Mouse (Mus musculus) cortical plate, adult 2 months (tissue): ENCODE results near the gene H2afz. TPM values are rescaled to one million over a fixed set of nuclear protein-coding genes. Genes with fewer than 3 reads are reported as not detected.

ENCODE experiments used
- H3K27ac ChIP-seq: fragments of 200-500 bp; 2 replicates; pipeline ENCODE4 v1.5.1; 2012; ENCODE audit warnings: low read length, control low read depth, inconsistent platforms; ENCODE audit not compliant: insufficient read depth
- H3K4me1 ChIP-seq: fragments of 200-500 bp; 2 replicates; pipeline ENCODE4 v1.6.1; 2011; ENCODE audit warnings: low read length; ENCODE audit not compliant: control insufficient read depth, insufficient read depth
- H3K4me3 ChIP-seq: fragments of 200-500 bp; 2 replicates; pipeline ENCODE4 v1.5.1; 2011; ENCODE audit warnings: mild to moderate bottlenecking, low read length, control low read depth; ENCODE audit not compliant: insufficient read depth
- CTCF ChIP-seq: fragments of 200-500 bp; IDR thresholded peaks from 2 replicates; pipeline ENCODE4 v1.5.1; 2011; ENCODE audit warnings: mild to moderate bottlenecking, control low read depth, low read length; ENCODE audit not compliant: insufficient read depth; ENCODE audit errors: extremely low read depth
- POLR2A ChIP-seq: fragments of 200-500 bp; IDR thresholded peaks from 2 replicates; pipeline ENCODE4 v1.6.1; 2011; ENCODE audit warnings: mild to moderate bottlenecking, low read length, control low read depth; ENCODE audit not compliant: insufficient read depth; ENCODE audit errors: extremely low read depth
- polyA plus RNA-seq: library from polyadenylated mRNA; depleted of rRNA; stranded (reverse); fragments of >200 nt; gene quantifications from 2 replicates; pipeline ENCODE4 v1.2.3, GENCODE M21; 2012

H2afz gene
- polyA plus RNA-seq, 1 experiment, result 343 TPM

- no peak overlapping the region for H3K4me3 ChIP-seq
- no peaks in the 10 kb centered on the region for H3K4me1 ChIP-seq
- TF ChIP-seq CTCF, result no peak
- no peak for TF ChIP-seq POLR2A
- no peak overlapping the region for H3K27ac ChIP-seq
These were observed 3.7 kb upstream of the H2afz start for GRCm38 (mm10) chr3:137860394-137861170.

GRCm38 (mm10) chr3:137861436-137861835, 2.9 kb upstream of the H2afz start:
- Histone ChIP-seq H3K4me1 (no peaks in the 10 kb centered on the region), H3K4me3 (no peak overlapping the region), H3K27ac (no peak overlapping the region)
- TF ChIP-seq POLR2A, result no peak
- no peak for TF ChIP-seq CTCF

- TF ChIP-seq POLR2A (no peak), CTCF (no peak)
- H3K27ac ChIP-seq, result no peak overlapping the region
- H3K4me1 ChIP-seq, result no peaks in the 10 kb centered on the region
- no peak overlapping the region for H3K4me3 ChIP-seq
These were observed 1.7 kb upstream of the H2afz start for GRCm38 (mm10) chr3:137862600-137862999.

- TF ChIP-seq CTCF (no peak), POLR2A (no peak)
- H3K4me1 ChIP-seq, result no peaks in the 10 kb centered on the region
- H3K27ac ChIP-seq, result peak overlapping the region; percentile 92
- peak overlapping the region; percentile 81 for H3K4me3 ChIP-seq
These were observed 760 bp upstream of the H2afz start for GRCm38 (mm10) chr3:137863330-137864123.

- Histone ChIP-seq H3K4me3 (peak overlapping the region; percentile 81), H3K4me1 (no peaks in the 10 kb centered on the region), H3K27ac (peak overlapping the region; percentile 87; the same call in 1 of the 2 replicates)
- TF ChIP-seq POLR2A (peak; percentile 54; the same call in 1 of the 2 replicates), CTCF (peak; percentile 77)
These were observed 998 bp downstream of the H2afz start for GRCm38 (mm10) chr3:137864988-137865982.

- H3K27ac ChIP-seq, result peak overlapping the region; percentile 100
- no peaks in the 10 kb centered on the region for H3K4me1 ChIP-seq
- peak overlapping the region; percentile 66 for H3K4me3 ChIP-seq
- TF ChIP-seq CTCF (no peak), POLR2A (0 out of 2 replicates have a peak, but pooled peaks have one; percentile 8)
These were observed 2.8 kb downstream of the H2afz start for GRCm38 (mm10) chr3:137867133-137867436.

- TF ChIP-seq POLR2A, result no peak
- TF ChIP-seq CTCF, result no peak
- H3K27ac ChIP-seq, result peak within 1 kb of the TSS; percentile 100
These were observed 3.3 kb downstream of the H2afz start, which contains the start of gene Dnajb14 for GRCm38 (mm10) chr3:137867437-137868093. Gene Dnajb14, plus strand, starts transcription at chr3:137867675.

GRCm38 (mm10) chr3:137868094-137868913, 4.0 kb downstream of the H2afz start:
- peaks cover 1% of the 10 kb centered on the region; the same call in 1 of the 2 replicates for H3K4me1 ChIP-seq
- H3K27ac ChIP-seq, result peak overlapping the region; percentile 97; the same call in 1 of the 2 replicates
- TF ChIP-seq CTCF, result no peak
- peak overlapping the region; percentile 66 for H3K4me3 ChIP-seq

More at GRCm38 (mm10) chr3:137867437-137868093, 3.3 kb downstream of the H2afz start, which contains the start of gene Dnajb14:
- Histone ChIP-seq H3K4me1 (no peaks in the 10 kb centered on the region), H3K4me3 (peak within 1 kb of the TSS; percentile 66)
